Mouse (Mus musculus): ENCODE measurements around the gene Mien1. TPM values are rescaled to one million over a fixed set of nuclear protein-coding genes. Genes with fewer than 3 reads are reported as not detected.

Mien1 gene
- polyA plus RNA-seq, 1 experiment from 2014 or later = 78.0 TPM

- Histone ChIP-seq H3K27me3 (peaks cover 40% of the 10 kb centered on the region), H3K4me3 (peak within 1 kb of the TSS; percentile 46), H3K27ac (peak within 1 kb of the TSS; percentile 95), H3K4me1 (peaks cover 36% of the 10 kb centered on the region), H3K4me2 (peak within 1 kb of the TSS; percentile 53), H3K9ac (peak within 1 kb of the TSS; percentile 54), H3K9me3 (no peaks in the 10 kb centered on the region), H3K36me3 (peaks cover 6% of the 10 kb centered on the region)
- WGBS = 2% methylated on average over 5 of the region's 5 CpGs
- no peak for ATAC-seq (ENCODE audit: borderline replicate concordance, extremely low read depth, low FRiP score, low TSS enrichment)
Observed at GRCm38 (mm10) chr11:98446213-98446561, 7.4 kb upstream of the Mien1 start, which contains the start of gene Grb7. Gene Grb7, plus strand, starts transcription at chr11:98446394.

GRCm38 (mm10) chr11:98445679-98446078 lies 6.9 kb upstream of the Mien1 start:
- H3K4me2 ChIP-seq = peak overlapping the region; percentile 13; the same call in 1 of the 2 replicates
- no peak overlapping the region for H3K9ac ChIP-seq
- H3K36me3 ChIP-seq = peaks cover 1% of the 10 kb centered on the region
- peaks cover 40% of the 10 kb centered on the region for H3K27me3 ChIP-seq
- H3K27ac ChIP-seq = peak overlapping the region; percentile 95
- peaks cover 35% of the 10 kb centered on the region for H3K4me1 ChIP-seq
- no peak overlapping the region for H3K4me3 ChIP-seq
- ATAC-seq (ENCODE audit: borderline replicate concordance, extremely low read depth, low FRiP score, low TSS enrichment) = no peak
- H3K9me3 ChIP-seq = no peaks in the 10 kb centered on the region
- 33% methylated on average over 4 of the region's 4 CpGs for WGBS

- H3K4me2 ChIP-seq = peak overlapping the region; percentile 13; the same call in 1 of the 2 replicates
- H3K4me3 ChIP-seq = no peak overlapping the region
- no peaks in the 10 kb centered on the region for H3K9me3 ChIP-seq
- no peaks in the 10 kb centered on the region for H3K36me3 ChIP-seq
- no peak for ATAC-seq (ENCODE audit: borderline replicate concordance, extremely low read depth, low FRiP score, low TSS enrichment)
- no peak overlapping the region for H3K9ac ChIP-seq
- peaks cover 40% of the 10 kb centered on the region for H3K27me3 ChIP-seq
- H3K4me1 ChIP-seq = peaks cover 31% of the 10 kb centered on the region
- peak overlapping the region; percentile 95 for H3K27ac ChIP-seq
- whole genome bisulfite sequencing = 21% methylated on average over 1 of the region's 1 CpGs
Observed at GRCm38 (mm10) chr11:98445238-98445637, 6.4 kb upstream of the Mien1 start.

- Histone ChIP-seq H3K4me3 (no peak overlapping the region), H3K4me2 (no peak overlapping the region), H3K27ac (no peak overlapping the region), H3K9me3 (no peaks in the 10 kb centered on the region), H3K9ac (no peak overlapping the region), H3K36me3 (no peaks in the 10 kb centered on the region), H3K4me1 (peaks cover 17% of the 10 kb centered on the region), H3K27me3 (peaks cover 31% of the 10 kb centered on the region)
- 94% methylated on average over 1 of the region's 1 CpGs for WGBS
- ATAC-seq (ENCODE audit: borderline replicate concordance, extremely low read depth, low FRiP score, low TSS enrichment) = no peak
Observed at GRCm38 (mm10) chr11:98443688-98444087, 4.9 kb upstream of the Mien1 start.

GRCm38 (mm10) chr11:98437441-98437840 lies 1.4 kb downstream of the Mien1 start:
- Histone ChIP-seq H3K27ac (no peak overlapping the region), H3K9me3 (no peaks in the 10 kb centered on the region), H3K36me3 (peaks cover 41% of the 10 kb centered on the region), H3K27me3 (no peaks in the 10 kb centered on the region), H3K4me1 (peaks cover 8% of the 10 kb centered on the region), H3K4me3 (0 out of 2 replicates have a peak overlapping the region, but pooled peaks have one; percentile 66), H3K4me2 (peak overlapping the region; percentile 88), H3K9ac (no peak overlapping the region)
- no peak for ATAC-seq (ENCODE audit: borderline replicate concordance, extremely low read depth, low FRiP score, low TSS enrichment)
- 71% methylated on average over 6 of the region's 6 CpGs for WGBS

- Histone ChIP-seq H3K36me3 (peaks cover 58% of the 10 kb centered on the region), H3K4me2 (no peak overlapping the region), H3K27ac (no peak overlapping the region), H3K4me1 (peaks cover 8% of the 10 kb centered on the region), H3K9me3 (no peaks in the 10 kb centered on the region), H3K4me3 (no peak overlapping the region), H3K9ac (no peak overlapping the region), H3K27me3 (no peaks in the 10 kb centered on the region)
- 88% methylated on average over 9 of the region's 9 CpGs for WGBS
- ATAC-seq (ENCODE audit: borderline replicate concordance, extremely low read depth, low FRiP score, low TSS enrichment) = no peak
Observed at GRCm38 (mm10) chr11:98435723-98436122, 3.1 kb downstream of the Mien1 start.

- H3K36me3 ChIP-seq = peaks cover 92% of the 10 kb centered on the region
- H3K27ac ChIP-seq = no peak overlapping the region
- 77% methylated on average over 9 of the region's 9 CpGs for WGBS
- ATAC-seq (ENCODE audit: borderline replicate concordance, extremely low read depth, low FRiP score, low TSS enrichment) = no peak
- H3K4me2 ChIP-seq = no peak overlapping the region
- no peaks in the 10 kb centered on the region for H3K9me3 ChIP-seq
- no peaks in the 10 kb centered on the region for H3K27me3 ChIP-seq
- no peaks in the 10 kb centered on the region for H3K4me1 ChIP-seq
- no peak overlapping the region for H3K4me3 ChIP-seq
- no peak overlapping the region for H3K9ac ChIP-seq
Observed at GRCm38 (mm10) chr11:98431743-98432502, 6.9 kb downstream of the Mien1 start.

- Histone ChIP-seq H3K4me2 (no peak overlapping the region), H3K27ac (no peak overlapping the region), H3K9ac (no peak overlapping the region), H3K4me3 (no peak overlapping the region), H3K36me3 (peaks cover 94% of the 10 kb centered on the region), H3K27me3 (no peaks in the 10 kb centered on the region), H3K4me1 (no peaks in the 10 kb centered on the region), H3K9me3 (no peaks in the 10 kb centered on the region)
- 73% methylated on average over 5 of the region's 5 CpGs for WGBS
- no peak for ATAC-seq (ENCODE audit: borderline replicate concordance, extremely low read depth, low FRiP score, low TSS enrichment)
Observed at GRCm38 (mm10) chr11:98428436-98428835, 10.4 kb downstream of the Mien1 start.

GRCm38 (mm10) chr11:98426592-98426991 lies 12.2 kb downstream of the Mien1 start:
- no peak overlapping the region for H3K4me2 ChIP-seq
- no peak for ATAC-seq (ENCODE audit: borderline replicate concordance, extremely low read depth, low FRiP score, low TSS enrichment)
- no peak overlapping the region for H3K4me3 ChIP-seq
- H3K4me1 ChIP-seq = no peaks in the 10 kb centered on the region
- no peak overlapping the region for H3K9ac ChIP-seq
- H3K36me3 ChIP-seq = peaks cover 95% of the 10 kb centered on the region
- H3K27me3 ChIP-seq = no peaks in the 10 kb centered on the region
- H3K27ac ChIP-seq = no peak overlapping the region
- 94% methylated on average over 7 of the region's 7 CpGs for WGBS
- H3K9me3 ChIP-seq = no peaks in the 10 kb centered on the region

- Histone ChIP-seq H3K9me3 (no peaks in the 10 kb centered on the region), H3K4me1 (peaks cover 38% of the 10 kb centered on the region), H3K27me3 (no peaks in the 10 kb centered on the region), H3K27ac (no peak overlapping the region), H3K4me2 (no peak overlapping the region), H3K4me3 (no peak overlapping the region), H3K36me3 (peaks cover 36% of the 10 kb centered on the region), H3K9ac (no peak overlapping the region)
- WGBS = 72% methylated on average over 10 of the region's 10 CpGs
- peak; percentile 30; the same call in 1 of the 2 replicates for ATAC-seq (ENCODE audit: borderline replicate concordance, extremely low read depth, low FRiP score, low TSS enrichment)
Observed at GRCm38 (mm10) chr11:98418939-98419547, 19.7 kb downstream of the Mien1 start.

GRCm38 (mm10) chr11:98418273-98418672 lies 20.5 kb downstream of the Mien1 start:
- ATAC-seq (ENCODE audit: borderline replicate concordance, extremely low read depth, low FRiP score, low TSS enrichment) = no peak
- 62% methylated on average over 6 of the region's 6 CpGs for WGBS
- no peaks in the 10 kb centered on the region for H3K9me3 ChIP-seq
- H3K4me3 ChIP-seq = no peak overlapping the region
- H3K27me3 ChIP-seq = no peaks in the 10 kb centered on the region
- H3K36me3 ChIP-seq = peaks cover 28% of the 10 kb centered on the region
- H3K27ac ChIP-seq = no peak overlapping the region
- H3K4me2 ChIP-seq = no peak overlapping the region
- no peak overlapping the region for H3K9ac ChIP-seq
- peaks cover 46% of the 10 kb centered on the region for H3K4me1 ChIP-seq

- ATAC-seq (ENCODE audit: borderline replicate concordance, extremely low read depth, low FRiP score, low TSS enrichment) = no peak
- Histone ChIP-seq H3K36me3 (peaks cover 17% of the 10 kb centered on the region; the same call in 1 of the 2 replicates), H3K27me3 (no peaks in the 10 kb centered on the region), H3K4me3 (no peak overlapping the region), H3K4me2 (no peak overlapping the region), H3K4me1 (peaks cover 46% of the 10 kb centered on the region), H3K27ac (no peak overlapping the region), H3K9me3 (no peaks in the 10 kb centered on the region), H3K9ac (no peak overlapping the region)
- WGBS = 79% methylated on average over 1 of the region's 1 CpGs
Observed at GRCm38 (mm10) chr11:98417074-98417473, 21.7 kb downstream of the Mien1 start.
